Mouse (Mus musculus) intestine, embryonic 14.5 days (tissue): ENCODE data around the gene Gnat1. TPM values are rescaled to one million over a fixed set of nuclear protein-coding genes. Genes with fewer than 3 reads are reported as not detected.
A peak's percentile ranks its signal among the peaks of the same experiment; 100 is the strongest.

Experiments used
- ATAC-seq: fragments of 200-750 bp; cut with Nextera tagmentation; replicated peaks from 2 replicates; pipeline ENCODE4 v1.8.0; 2017; ENCODE audit warnings: low read depth, moderate number of reproducible peaks, moderate TSS enrichment, moderate library complexity; ENCODE audit not compliant: low FRiP score, low TSS enrichment
- DNase-seq: peaks from one replicate; pipeline ENCODE4 v3.0.0-alpha.2; 2018; ENCODE audit warnings: low spot score
- H3K27ac ChIP-seq: fragments of 300-500 bp; sonication (generic); 2 replicates; pipeline ENCODE4 v1.5.1; 2014; ENCODE audit warnings: low read depth, mild to moderate bottlenecking, control low read depth
- H3K27me3 ChIP-seq: fragments of 300-500 bp; sonication (generic); replicated peaks from 2 replicates; pipeline ENCODE4 v1.6.1; 2014; ENCODE audit warnings: low read length, control low read depth; ENCODE audit not compliant: control insufficient read depth, insufficient read depth
- H3K36me3 ChIP-seq: fragments of 300-500 bp; sonication (generic); 2 replicates; pipeline ENCODE4 v1.6.1; 2014; ENCODE audit warnings: low read length, control low read depth; ENCODE audit not compliant: control insufficient read depth, insufficient read depth
- H3K4me1 ChIP-seq: fragments of 300-500 bp; sonication (generic); replicated peaks from 2 replicates; pipeline ENCODE4 v1.6.1; 2014; ENCODE audit warnings: low read length, control low read depth, mixed read lengths; ENCODE audit not compliant: control insufficient read depth, insufficient read depth
- H3K4me2 ChIP-seq: fragments of 300-500 bp; sonication (generic); 2 replicates; pipeline ENCODE4 v1.6.1; 2014; ENCODE audit warnings: low read length
- H3K4me3 ChIP-seq: fragments of 300-500 bp; sonication (generic); 2 replicates; pipeline ENCODE4 v1.5.1; 2014; ENCODE audit warnings: low read depth, low read length, control low read depth, mixed read lengths
- H3K9ac ChIP-seq: fragments of 300-500 bp; sonication (generic); 2 replicates; pipeline ENCODE4 v1.6.1; 2014; ENCODE audit warnings: mild to moderate bottlenecking, low read length
- H3K9me3 ChIP-seq: fragments of 300-500 bp; sonication (generic); 2 replicates; pipeline ENCODE4 v1.6.1; 2016; ENCODE audit warnings: low read length, control low read depth; ENCODE audit not compliant: control insufficient read depth
- WGBS: fragments of 180-500 bp; shearing (Covaris S2); extraction: QIAGEN DNeasy Blood & Tissue Kit; methylation state at CpG from one replicate; pipeline ENCODE4 v1.1.7; 2014; 5-methylcytosine and 5-hydroxymethylcytosine counted together
- polyA plus RNA-seq: library from polyadenylated mRNA; unstranded; fragments of >200 nt; fragmentation: Nextera tagmentation; extraction: Ambion mirVana; gene quantifications from 2 replicates; pipeline ENCODE4 v1.2.1, GENCODE M21; 2014

Gene Gnat1
- polyA plus RNA-seq, 1 experiment from 2014 or later = 2.6 TPM

- 53% methylated on average over 14 of the region's 14 CpGs for WGBS
- no peak for DNase-seq
- H3K27ac ChIP-seq = peak overlapping the region; percentile 23; the same call in 1 of the 2 replicates
Observed at GRCm38 (mm10) chr9:107703337-107704122, 24.0 kb upstream of the Gnat1 start.

GRCm38 (mm10) chr9:107702606-107703185 lies 23.2 kb upstream of the Gnat1 start:
- no peak overlapping the region for H3K4me2 ChIP-seq
- 67% methylated on average over 3 of the region's 3 CpGs for WGBS
- no peak for ATAC-seq
- H3K27ac ChIP-seq = no peak overlapping the region
- peaks cover 10% of the 10 kb centered on the region for H3K36me3 ChIP-seq
- no peaks in the 10 kb centered on the region for H3K9me3 ChIP-seq
- no peak for DNase-seq
- H3K27me3 ChIP-seq = no peaks in the 10 kb centered on the region
- H3K4me3 ChIP-seq = no peak overlapping the region
- no peak overlapping the region for H3K9ac ChIP-seq
- peaks cover 90% of the 10 kb centered on the region for H3K4me1 ChIP-seq

More at GRCm38 (mm10) chr9:107703337-107704122, 24.0 kb upstream of the Gnat1 start:
- ATAC-seq = no peak
- H3K36me3 ChIP-seq = peaks cover 10% of the 10 kb centered on the region
- H3K9me3 ChIP-seq = no peaks in the 10 kb centered on the region
- H3K9ac ChIP-seq = no peak overlapping the region
- H3K4me3 ChIP-seq = no peak overlapping the region
- no peak overlapping the region for H3K4me2 ChIP-seq
- peaks cover 87% of the 10 kb centered on the region for H3K4me1 ChIP-seq
- no peaks in the 10 kb centered on the region for H3K27me3 ChIP-seq

- Histone ChIP-seq H3K9ac (no peak overlapping the region), H3K36me3 (peaks cover 10% of the 10 kb centered on the region), H3K27me3 (no peaks in the 10 kb centered on the region), H3K4me2 (no peak overlapping the region), H3K4me1 (peaks cover 90% of the 10 kb centered on the region), H3K4me3 (no peak overlapping the region), H3K27ac (0 out of 2 replicates have a peak overlapping the region, but pooled peaks have one; percentile 22), H3K9me3 (no peaks in the 10 kb centered on the region)
- WGBS = 32% methylated on average over 12 of the region's 12 CpGs
- no peak for DNase-seq
- ATAC-seq = no peak
Observed at GRCm38 (mm10) chr9:107701594-107701993, 22.1 kb upstream of the Gnat1 start.

GRCm38 (mm10) chr9:107700114-107700571 lies 20.6 kb upstream of the Gnat1 start:
- Histone ChIP-seq H3K4me2 (no peak overlapping the region), H3K4me3 (no peak overlapping the region), H3K36me3 (peaks cover 11% of the 10 kb centered on the region), H3K4me1 (peaks cover 81% of the 10 kb centered on the region), H3K27me3 (no peaks in the 10 kb centered on the region), H3K9ac (no peak overlapping the region), H3K9me3 (no peaks in the 10 kb centered on the region), H3K27ac (peak overlapping the region; percentile 69)
- 45% methylated on average over 6 of the region's 6 CpGs for WGBS
- no peak for ATAC-seq
- no peak for DNase-seq

GRCm38 (mm10) chr9:107699376-107699980 lies 20.0 kb upstream of the Gnat1 start:
- Histone ChIP-seq H3K4me3 (no peak overlapping the region), H3K27me3 (no peaks in the 10 kb centered on the region), H3K27ac (peak overlapping the region; percentile 69), H3K9ac (no peak overlapping the region), H3K4me2 (peak overlapping the region; percentile 29), H3K9me3 (no peaks in the 10 kb centered on the region), H3K4me1 (peaks cover 75% of the 10 kb centered on the region), H3K36me3 (peaks cover 6% of the 10 kb centered on the region; the same call in 1 of the 2 replicates)
- DNase-seq = no peak
- ATAC-seq = no peak
- WGBS = 10% methylated on average over 9 of the region's 9 CpGs

GRCm38 (mm10) chr9:107698611-107699190 lies 19.2 kb upstream of the Gnat1 start:
- 0 out of 2 replicates have a peak overlapping the region, but pooled peaks have one; percentile 0 for H3K9ac ChIP-seq
- H3K36me3 ChIP-seq = 0 out of 2 replicates have a peak, but pooled peaks cover 2% of the 10 kb centered on the region
- WGBS = 12% methylated on average over 14 of the region's 14 CpGs
- no peaks in the 10 kb centered on the region for H3K27me3 ChIP-seq
- H3K9me3 ChIP-seq = no peaks in the 10 kb centered on the region
- peaks cover 67% of the 10 kb centered on the region for H3K4me1 ChIP-seq
- ATAC-seq (no peak), DNase-seq (no peak)
- 0 out of 2 replicates have a peak overlapping the region, but pooled peaks have one; percentile 6 for H3K4me3 ChIP-seq
- H3K27ac ChIP-seq = peak overlapping the region; percentile 69
- H3K4me2 ChIP-seq = peak overlapping the region; percentile 29

- Histone ChIP-seq H3K4me1 (peaks cover 61% of the 10 kb centered on the region), H3K27ac (peak overlapping the region; percentile 69), H3K27me3 (no peaks in the 10 kb centered on the region), H3K4me3 (0 out of 2 replicates have a peak overlapping the region, but pooled peaks have one; percentile 6), H3K9me3 (no peaks in the 10 kb centered on the region), H3K4me2 (peak overlapping the region; percentile 29), H3K9ac (no peak overlapping the region), H3K36me3 (0 out of 2 replicates have a peak, but pooled peaks cover 2% of the 10 kb centered on the region)
- DNase-seq = no peak
- ATAC-seq = no peak
- WGBS = 34% methylated on average over 14 of the region's 14 CpGs
Observed at GRCm38 (mm10) chr9:107697811-107698521, 18.5 kb upstream of the Gnat1 start.
